Mouse (Mus musculus): Measurements from ENCODE around the gene Gabarap.

GRCm38 (mm10) chr11:69945997-69946891 is 44.7 kb upstream of the Gabarap start:
- TF ChIP-seq CTCF (IDR thresholded peaks at IDR 0.05; ENCODE audit: extremely low read depth, insufficient read depth, low read length), result no peak
- TF ChIP-seq POLR2A (IDR thresholded peaks at IDR 0.05; ENCODE audit: extremely low read depth, insufficient read depth, low read length), result no peak
